Mouse (Mus musculus): ENCODE results near the gene Tas2r136. TPM values are rescaled to one million over a fixed set of nuclear protein-coding genes. Genes with fewer than 3 reads are reported as not detected.

The Tas2r136 gene
- not detected in 2 replicates for polyA plus RNA-seq (2012; ENCODE audit: insufficient read depth, insufficient read length, missing spikeins)

DNA sequence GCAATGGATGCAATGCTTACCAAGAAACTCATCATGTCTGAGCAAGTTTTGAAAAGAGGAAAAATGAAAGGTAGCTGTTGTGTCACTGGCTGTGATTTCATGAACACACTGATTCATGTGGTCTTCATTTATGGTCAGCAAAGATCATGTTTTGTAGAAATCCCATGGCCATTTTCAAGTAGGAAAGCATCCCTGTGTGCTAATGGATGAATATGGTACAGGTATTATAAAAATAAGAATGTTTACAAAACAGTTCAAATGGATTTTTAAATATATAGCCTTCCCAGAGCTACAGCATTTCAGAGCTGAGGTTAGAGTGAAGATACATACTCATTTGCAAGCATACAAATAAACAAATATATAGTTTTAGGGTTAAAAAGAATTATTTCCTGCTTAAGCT is at the start of gene Tas2r136:
Gene Tas2r136 (minus strand): TSS at position 101 of the 400 bp plus-strand sequence.
- Histone ChIP-seq H3K4me1 (ENCODE audit: control insufficient read depth, insufficient read depth, low read length) (no peaks in the 10 kb centered on the region), H3K4me3 (ENCODE audit: insufficient read depth, low read length) (no peak within 1 kb of the TSS), H3K27ac (ENCODE audit: insufficient read depth, low read depth, low read length) (no peak within 1 kb of the TSS)
- TF ChIP-seq POLR2A (IDR thresholded peaks at IDR 0.05; ENCODE audit: borderline replicate concordance, low read depth, low read length), result no peak
- no peak for TF ChIP-seq CTCF (IDR thresholded peaks at IDR 0.05; ENCODE audit: low read depth, low read length)

DNA sequence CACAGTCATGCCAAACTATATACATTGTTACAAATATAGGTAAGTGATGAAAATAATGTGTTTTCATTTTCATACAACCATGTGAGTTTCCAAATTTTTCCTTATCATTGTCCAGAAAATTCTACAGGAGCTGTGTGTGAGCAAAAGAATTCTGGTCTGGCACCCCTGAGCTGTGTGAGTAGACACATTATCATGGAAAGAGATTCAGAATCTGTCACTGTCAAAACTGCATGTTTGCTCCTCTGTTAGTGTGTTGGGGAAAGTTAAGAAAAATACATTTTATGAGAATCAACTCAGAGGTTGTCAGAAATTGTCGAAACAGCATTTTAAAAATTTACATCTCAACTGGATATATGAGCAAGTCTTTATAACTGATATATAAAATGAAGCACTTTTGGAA is 24.6 kb upstream of the Tas2r136 start, which contains the start of gene Tas2r117:
Gene Tas2r117 (plus strand): TSS at position 301 of the 400 bp plus-strand sequence.
- no peak within 1 kb of the TSS for H3K27ac ChIP-seq (ENCODE audit: insufficient read depth, low read depth, low read length)
- no peak within 1 kb of the TSS for H3K4me3 ChIP-seq (ENCODE audit: insufficient read depth, low read length)
- no peaks in the 10 kb centered on the region for H3K4me1 ChIP-seq (ENCODE audit: control insufficient read depth, insufficient read depth, low read length)
- TF ChIP-seq CTCF (IDR thresholded peaks at IDR 0.05; ENCODE audit: low read depth, low read length), result no peak
- TF ChIP-seq POLR2A (IDR thresholded peaks at IDR 0.05; ENCODE audit: borderline replicate concordance, low read depth, low read length), result no peak

- H3K4me3 ChIP-seq (ENCODE audit: insufficient read depth, low read length), result no peak overlapping the region
Measured at GRCm38 (mm10) chr6:132795393-132795792, 17.4 kb upstream of the Tas2r136 start.

GRCm38 (mm10) chr6:132761831-132762230 is 16.1 kb downstream of the Tas2r136 start, which contains the start of gene Tas2r102:
Gene Tas2r102 (plus strand): TSS chr6:132762131.
- Histone ChIP-seq H3K27ac (ENCODE audit: insufficient read depth, low read depth, low read length) (no peak within 1 kb of the TSS), H3K4me3 (ENCODE audit: insufficient read depth, low read length) (no peak within 1 kb of the TSS), H3K4me1 (ENCODE audit: control insufficient read depth, insufficient read depth, low read length) (no peaks in the 10 kb centered on the region)
- TF ChIP-seq CTCF (IDR thresholded peaks at IDR 0.05; ENCODE audit: low read depth, low read length) (no peak), POLR2A (IDR thresholded peaks at IDR 0.05; ENCODE audit: borderline replicate concordance, low read depth, low read length) (no peak)

More at GRCm38 (mm10) chr6:132795393-132795792, 17.4 kb upstream of the Tas2r136 start:
- TF ChIP-seq POLR2A (IDR thresholded peaks at IDR 0.05; ENCODE audit: borderline replicate concordance, low read depth, low read length) (no peak), CTCF (IDR thresholded peaks at IDR 0.05; ENCODE audit: low read depth, low read length) (no peak)
- H3K4me1 ChIP-seq (ENCODE audit: control insufficient read depth, insufficient read depth, low read length), result no peaks in the 10 kb centered on the region
- H3K27ac ChIP-seq (ENCODE audit: insufficient read depth, low read depth, low read length), result no peak overlapping the region

DNA sequence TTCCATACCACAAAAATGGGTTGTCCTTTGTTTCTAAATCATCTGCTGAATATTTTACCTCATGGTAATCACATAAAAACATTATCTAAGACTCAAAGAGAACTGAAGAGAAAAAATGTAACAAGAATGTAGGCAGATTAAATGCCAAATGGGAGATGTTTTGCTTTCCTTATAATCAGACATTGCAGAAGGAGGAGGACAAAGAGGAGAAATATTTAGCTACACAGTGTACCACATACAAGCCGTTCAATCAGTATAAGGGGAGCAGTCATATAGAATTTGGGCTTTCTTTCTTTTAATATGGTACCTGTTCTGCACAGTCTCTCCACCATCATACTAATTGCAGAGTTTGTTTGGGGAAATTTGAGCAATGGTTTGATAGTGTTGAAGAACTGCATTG is 23.5 kb downstream of the Tas2r136 start, which contains the start of gene Tas2r124:
Gene Tas2r124 (plus strand): TSS at position 301 of the 400 bp plus-strand sequence.
- Histone ChIP-seq H3K4me3 (ENCODE audit: insufficient read depth, low read length) (no peak within 1 kb of the TSS), H3K27ac (ENCODE audit: insufficient read depth, low read depth, low read length) (no peak within 1 kb of the TSS), H3K4me1 (ENCODE audit: control insufficient read depth, insufficient read depth, low read length) (no peaks in the 10 kb centered on the region)
- no peak for TF ChIP-seq CTCF (IDR thresholded peaks at IDR 0.05; ENCODE audit: low read depth, low read length)

DNA sequence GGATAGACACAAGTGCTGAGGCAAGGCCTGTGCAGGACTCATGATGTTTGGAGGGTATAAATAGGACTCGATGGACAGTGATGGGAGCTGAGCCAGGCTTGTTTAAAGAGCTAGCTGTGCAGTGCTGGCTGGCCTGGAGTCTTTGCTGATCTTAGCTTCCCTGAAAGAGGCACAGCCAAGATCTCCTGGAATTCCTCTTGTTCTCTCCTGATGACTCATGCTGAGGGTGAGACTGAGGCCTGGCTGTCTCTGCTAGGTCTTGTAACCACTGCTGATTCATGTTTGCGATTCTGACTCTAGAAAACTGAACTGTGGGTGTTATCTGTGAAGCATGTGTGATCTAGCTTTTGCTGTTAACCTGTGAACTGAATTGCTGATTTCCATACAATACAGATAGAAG is 27.8 kb downstream of the Tas2r136 start:
- H3K27ac ChIP-seq (ENCODE audit: insufficient read depth, low read depth, low read length), result no peak overlapping the region
- no peak overlapping the region for H3K4me3 ChIP-seq (ENCODE audit: insufficient read depth, low read length)
- TF ChIP-seq CTCF (IDR thresholded peaks at IDR 0.05; ENCODE audit: low read depth, low read length), result no peak
- no peak for TF ChIP-seq POLR2A (IDR thresholded peaks at IDR 0.05; ENCODE audit: borderline replicate concordance, low read depth, low read length)
- H3K4me1 ChIP-seq (ENCODE audit: control insufficient read depth, insufficient read depth, low read length), result no peaks in the 10 kb centered on the region

DNA sequence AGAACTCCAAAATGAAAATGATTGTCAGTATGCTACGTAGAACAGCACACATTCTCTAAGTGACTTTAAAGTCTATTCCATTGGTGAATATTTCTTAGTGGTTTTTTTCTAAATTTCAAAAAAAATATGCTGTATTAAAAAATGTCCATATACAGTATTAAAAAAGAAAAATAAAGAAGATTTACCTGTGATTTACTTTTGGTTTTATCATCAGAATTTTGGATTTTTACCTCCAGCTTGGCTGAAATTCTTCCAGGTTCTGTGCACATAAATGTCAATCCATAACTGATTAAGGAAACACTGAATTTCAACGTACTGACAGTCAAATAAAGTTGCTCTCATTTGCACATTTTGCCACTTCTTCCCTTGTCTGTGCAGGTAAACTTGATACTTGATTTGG is 40.0 kb downstream of the Tas2r136 start, which contains the start of gene Tas2r115:
Gene Tas2r115 (minus strand): TSS at position 101 of the 400 bp plus-strand sequence.
- no peak within 1 kb of the TSS for H3K27ac ChIP-seq (ENCODE audit: insufficient read depth, low read depth, low read length)
- no peaks in the 10 kb centered on the region for H3K4me1 ChIP-seq (ENCODE audit: control insufficient read depth, insufficient read depth, low read length)
- H3K4me3 ChIP-seq (ENCODE audit: insufficient read depth, low read length), result no peak within 1 kb of the TSS
- TF ChIP-seq POLR2A (IDR thresholded peaks at IDR 0.05; ENCODE audit: borderline replicate concordance, low read depth, low read length) (no peak), CTCF (IDR thresholded peaks at IDR 0.05; ENCODE audit: low read depth, low read length) (no peak)

Other genes starting within 250 kb of the Tas2r136 start
- not detected in 2 replicates for gene Prh1, start 208.4 kb downstream of the Tas2r136 start, polyA plus RNA-seq (2012; ENCODE audit: insufficient read depth, insufficient read length, missing spikeins)
- not detected in 2 replicates for gene Prp2, start 182.2 kb downstream of the Tas2r136 start, polyA plus RNA-seq (2012; ENCODE audit: insufficient read depth, insufficient read length, missing spikeins)
- not detected in 2 replicates for gene A630073D07Rik, start 126.6 kb downstream of the Tas2r136 start, polyA plus RNA-seq (2012; ENCODE audit: insufficient read depth, insufficient read length, missing spikeins)
- not detected in 2 replicates for gene Tas2r120, start 121.2 kb downstream of the Tas2r136 start, polyA plus RNA-seq (2012; ENCODE audit: insufficient read depth, insufficient read length, missing spikeins)
- not detected in 2 replicates for gene Tas2r121, start 77.2 kb downstream of the Tas2r136 start, polyA plus RNA-seq (2012; ENCODE audit: insufficient read depth, insufficient read length, missing spikeins)
- gene Tas2r122, start 66.2 kb downstream of the Tas2r136 start, polyA plus RNA-seq (2012; ENCODE audit: insufficient read depth, insufficient read length, missing spikeins), result not detected in 2 replicates
- gene Tas2r115, start 40.1 kb downstream of the Tas2r136 start, polyA plus RNA-seq (2012; ENCODE audit: insufficient read depth, insufficient read length, missing spikeins), result not detected in 2 replicates
- gene Tas2r124, start 23.4 kb downstream of the Tas2r136 start, polyA plus RNA-seq (2012; ENCODE audit: insufficient read depth, insufficient read length, missing spikeins), result not detected in 2 replicates
- not detected in 2 replicates for gene Tas2r102, start 16.0 kb downstream of the Tas2r136 start, polyA plus RNA-seq (2012; ENCODE audit: insufficient read depth, insufficient read length, missing spikeins)
- gene Tas2r117, start 24.7 kb upstream of the Tas2r136 start, polyA plus RNA-seq (2012; ENCODE audit: insufficient read depth, insufficient read length, missing spikeins), result not detected in 2 replicates
- not detected in 2 replicates for gene Tas2r123, start 69.0 kb upstream of the Tas2r136 start, polyA plus RNA-seq (2012; ENCODE audit: insufficient read depth, insufficient read length, missing spikeins)
- not detected in 2 replicates for gene Tas2r116, start 77.3 kb upstream of the Tas2r136 start, polyA plus RNA-seq (2012; ENCODE audit: insufficient read depth, insufficient read length, missing spikeins)
- gene Tas2r110, start 89.8 kb upstream of the Tas2r136 start, polyA plus RNA-seq (2012; ENCODE audit: insufficient read depth, insufficient read length, missing spikeins), result not detected in 2 replicates
- gene Tas2r113, start 114.8 kb upstream of the Tas2r136 start, polyA plus RNA-seq (2012; ENCODE audit: insufficient read depth, insufficient read length, missing spikeins), result not detected in 2 replicates
- not detected in 2 replicates for gene Tas2r125, start 131.5 kb upstream of the Tas2r136 start, polyA plus RNA-seq (2012; ENCODE audit: insufficient read depth, insufficient read length, missing spikeins)
- not detected in 2 replicates for gene Tas2r129, start 172.9 kb upstream of the Tas2r136 start, polyA plus RNA-seq (2012; ENCODE audit: insufficient read depth, insufficient read length, missing spikeins)
- gene Tas2r131, start 179.8 kb upstream of the Tas2r136 start, polyA plus RNA-seq (2012; ENCODE audit: insufficient read depth, insufficient read length, missing spikeins), result not detected in 2 replicates
- gene Tas2r109, start 202.8 kb upstream of the Tas2r136 start, polyA plus RNA-seq (2012; ENCODE audit: insufficient read depth, insufficient read length, missing spikeins), result not detected in 2 replicates